Mouse (Mus musculus) mouse embryonic stem cell (cell line): ENCODE results near the gene H1foo.

Source experiments
- in situ Hi-C, 2 experiments: fragments of 300-500 bp; cut with MboI; formaldehyde crosslinking; loops; 1 replicate in 1 of 2; 3 replicates in 1 of 2; pipeline ENCODE4 v1.14.3; 2019 to 2020; ENCODE audit warnings: low sequenced_read_pairs in 2 of 2, low pct_unique_long_range_greater_than_20kb in 1 of 2, mixed read lengths in 1 of 2; ENCODE audit not compliant: unreplicated experiment in 1 of 2

The H1foo gene

GRCm38 (mm10) chr6:115944638-115945037 lies at the start of gene H1foo:
Gene H1foo, plus strand, starts transcription at chr6:115944938.
- in situ Hi-C loops, result no loop called here

- in situ Hi-C loops, result loop anchor here in 1 of 2 experiments (10.0 kb wide), 1 partner anchor 238 kb away; no protein-coding TSS in a partner anchor
Measured at GRCm38 (mm10) chr6:115896346-115896745, 48.4 kb upstream of the H1foo start.

DNA sequence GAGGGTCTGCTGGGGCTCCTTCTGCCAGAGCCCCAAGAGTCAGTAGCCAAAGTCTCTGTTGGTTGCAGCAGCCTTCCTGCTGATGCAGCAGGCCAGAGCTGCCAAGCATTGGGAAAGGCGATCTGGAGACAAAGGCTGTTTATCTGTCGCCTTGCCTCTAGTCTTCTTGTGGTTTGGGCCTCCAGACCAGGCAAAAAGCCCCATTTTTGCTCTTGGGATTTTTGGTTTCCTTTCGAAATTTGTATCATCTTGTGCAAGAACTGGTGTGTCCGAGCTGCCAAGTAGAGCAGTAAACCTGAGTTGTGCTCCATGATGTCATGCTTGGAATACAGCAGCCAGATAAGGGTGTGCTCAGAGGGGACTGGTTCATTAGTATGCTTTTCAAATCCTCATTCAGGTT lies 47.6 kb upstream of the H1foo start:
- in situ Hi-C loops, result loop anchor here in 1 of 2 experiments (10.0 kb wide), 1 partner anchor 238 kb away; no protein-coding TSS in a partner anchor

- in situ Hi-C loops, result loop anchor here in 1 of 2 experiments (10.0 kb wide), 1 partner anchor 237 kb away; no protein-coding TSS in a partner anchor
Measured at GRCm38 (mm10) chr6:115897926-115898520, 46.7 kb upstream of the H1foo start.

- in situ Hi-C loops, result loop anchor here in 1 of 2 experiments (25.0 kb wide), 1 partner anchor 236 kb away; no protein-coding TSS in a partner anchor
Measured at GRCm38 (mm10) chr6:115901062-115901461, 43.7 kb upstream of the H1foo start.

GRCm38 (mm10) chr6:115901489-115901931 lies 43.2 kb upstream of the H1foo start:
- in situ Hi-C loops, result loop anchor here in 1 of 2 experiments (25.0 kb wide), 1 partner anchor 236 kb away; no protein-coding TSS in a partner anchor

DNA sequence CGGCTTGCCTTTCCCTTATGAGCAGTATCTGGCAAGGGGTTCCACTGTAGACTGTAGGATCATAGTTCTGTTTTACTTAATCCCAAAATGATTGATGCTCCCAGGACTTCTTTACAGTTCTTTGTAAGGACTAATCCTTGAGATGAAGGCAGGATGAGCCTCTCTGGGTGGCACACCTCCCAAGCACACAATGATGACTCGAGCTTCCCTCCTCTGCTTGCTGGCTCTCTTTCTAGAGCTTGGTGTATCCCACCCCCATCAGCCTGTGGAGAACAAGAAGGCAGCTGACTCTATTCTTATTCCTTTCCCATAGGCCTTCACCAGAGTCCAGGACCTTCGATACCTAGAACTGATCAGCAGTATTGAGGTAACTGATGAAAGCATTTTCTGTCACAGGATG lies 42.2 kb upstream of the H1foo start:
- in situ Hi-C loops, result loop anchor here in 1 of 2 experiments (25.0 kb wide), 1 partner anchor 235 kb away; no protein-coding TSS in a partner anchor

- in situ Hi-C loops, result loop anchor here in 1 of 2 experiments (25.0 kb wide), 1 partner anchor 232 kb away; no protein-coding TSS in a partner anchor
Measured at GRCm38 (mm10) chr6:115905568-115905967, 39.2 kb upstream of the H1foo start.

DNA sequence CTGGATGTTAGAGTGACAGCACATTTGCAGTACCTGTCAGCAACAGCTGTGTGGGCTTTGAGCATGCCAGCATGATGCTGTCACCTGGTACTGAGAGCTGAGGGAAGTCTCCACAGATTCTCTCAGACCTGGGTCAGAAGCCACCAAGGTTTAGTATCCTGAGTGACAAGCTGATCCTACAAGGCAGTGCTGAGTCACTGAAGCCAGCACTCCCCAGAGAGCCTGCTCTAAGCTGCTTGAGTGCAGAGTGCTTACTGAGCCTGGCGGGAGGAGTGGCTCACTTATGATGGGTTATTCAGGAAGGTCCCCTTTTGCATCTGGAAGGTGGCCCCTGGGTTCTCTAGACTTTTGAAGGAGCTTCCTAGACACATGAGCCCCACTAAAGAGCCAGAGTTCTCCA lies 38.3 kb upstream of the H1foo start:
- in situ Hi-C loops, result loop anchor here in 1 of 2 experiments (25.0 kb wide), 1 partner anchor 231 kb away; no protein-coding TSS in a partner anchor

GRCm38 (mm10) chr6:115906871-115907270 lies 37.9 kb upstream of the H1foo start:
- in situ Hi-C loops, result loop anchor here in 1 of 2 experiments (25.0 kb wide), 1 partner anchor 230 kb away; no protein-coding TSS in a partner anchor

DNA sequence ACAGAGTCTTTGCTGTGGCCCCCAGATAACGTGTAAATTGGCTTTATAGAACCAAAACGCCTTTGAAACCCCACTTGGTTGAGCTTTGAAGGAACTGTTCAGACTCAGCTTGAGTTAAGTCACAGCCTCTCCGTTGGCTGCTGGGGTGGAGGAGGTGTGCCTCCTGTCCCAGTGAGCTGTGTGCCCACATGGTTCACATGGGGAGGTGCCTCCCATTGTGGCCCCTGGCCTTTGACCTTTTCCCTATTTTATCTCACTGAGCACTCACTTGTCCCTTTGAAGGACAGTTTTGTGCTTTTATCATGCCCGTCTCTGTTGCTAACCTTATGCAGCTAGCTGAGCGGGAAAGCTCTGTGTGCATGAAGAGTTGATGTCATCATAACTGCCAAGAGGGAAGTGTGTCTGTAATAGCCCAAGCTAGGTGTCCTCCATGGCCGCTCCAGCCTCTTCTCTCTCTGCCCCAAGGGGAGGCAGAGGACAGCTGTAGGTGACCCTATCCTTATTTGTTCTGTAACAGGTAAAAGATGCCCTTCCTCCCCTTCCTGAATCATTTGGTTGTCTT lies 36.2 kb upstream of the H1foo start:
- in situ Hi-C loops, result loop anchor here in 1 of 2 experiments (25.0 kb wide), 1 partner anchor 229 kb away; no protein-coding TSS in a partner anchor

GRCm38 (mm10) chr6:115909052-115909451 lies 35.7 kb upstream of the H1foo start:
- in situ Hi-C loops, result loop anchor here in 1 of 2 experiments (25.0 kb wide), 1 partner anchor 228 kb away; no protein-coding TSS in a partner anchor

DNA sequence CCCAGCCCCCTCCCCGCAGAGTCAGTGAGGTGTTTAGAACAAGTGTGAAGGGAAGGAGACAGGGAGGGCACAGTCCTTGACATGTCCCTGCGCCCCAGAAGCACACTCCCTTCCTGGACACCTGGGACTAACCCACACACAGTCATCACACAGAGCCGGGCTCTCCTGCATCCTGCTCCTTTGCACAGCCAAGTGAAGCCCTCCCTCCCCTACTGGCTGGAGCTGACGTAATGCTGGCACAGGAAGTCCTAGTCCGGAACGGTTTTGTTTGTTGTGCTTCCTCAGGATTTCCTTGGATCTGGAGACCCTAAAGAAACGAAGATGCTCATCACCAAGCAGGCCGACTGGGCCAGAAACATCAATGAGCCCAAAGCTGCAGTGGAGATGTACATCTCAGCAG lies 34.8 kb upstream of the H1foo start:
- in situ Hi-C loops, result loop anchor here in 1 of 2 experiments (25.0 kb wide), 1 partner anchor 227 kb away; no protein-coding TSS in a partner anchor

DNA sequence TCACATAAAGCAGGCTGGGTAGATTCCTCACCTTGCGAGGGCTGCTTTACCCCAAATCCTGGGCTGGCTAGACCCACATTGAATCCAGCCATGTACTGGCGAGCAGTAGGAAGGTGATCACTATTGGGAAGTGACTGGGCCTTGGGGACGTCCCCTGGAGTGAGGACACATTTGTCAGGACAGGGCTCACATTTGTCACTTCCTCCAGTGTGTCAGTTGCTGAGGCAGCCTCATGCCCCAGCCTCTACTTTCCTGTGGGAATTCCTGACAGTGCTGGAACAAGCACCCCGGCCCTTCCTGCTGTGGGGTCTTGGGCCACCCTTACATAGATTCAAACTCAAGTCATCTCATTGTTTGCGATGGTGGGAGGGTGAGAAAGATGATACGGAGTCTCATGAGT lies 33.0 kb upstream of the H1foo start:
- in situ Hi-C loops, result loop anchor here in 1 of 2 experiments (25.0 kb wide), 1 partner anchor 226 kb away; no protein-coding TSS in a partner anchor

DNA sequence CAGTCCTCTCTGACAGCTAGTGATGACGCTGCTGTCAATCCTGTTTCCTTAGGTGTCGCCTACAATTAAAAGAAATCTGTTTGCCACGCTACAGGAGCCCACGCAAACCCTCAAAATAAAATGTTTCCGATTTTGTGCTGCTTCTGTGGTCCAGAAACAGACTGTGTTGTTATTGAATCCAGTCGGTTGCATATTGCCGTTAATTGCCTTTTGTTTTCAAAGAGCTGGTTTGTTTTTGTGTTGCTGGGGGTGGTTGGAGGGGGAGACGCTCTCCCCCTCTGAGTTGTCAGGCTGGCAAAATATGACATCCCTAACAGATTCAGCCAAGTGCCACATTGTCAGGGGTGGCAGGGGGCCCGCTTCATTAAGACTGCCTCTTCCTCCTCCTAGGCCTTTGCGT lies 31.3 kb upstream of the H1foo start:
- in situ Hi-C loops, result loop anchor here in 1 of 2 experiments (25.0 kb wide), 1 partner anchor 224 kb away; no protein-coding TSS in a partner anchor

DNA sequence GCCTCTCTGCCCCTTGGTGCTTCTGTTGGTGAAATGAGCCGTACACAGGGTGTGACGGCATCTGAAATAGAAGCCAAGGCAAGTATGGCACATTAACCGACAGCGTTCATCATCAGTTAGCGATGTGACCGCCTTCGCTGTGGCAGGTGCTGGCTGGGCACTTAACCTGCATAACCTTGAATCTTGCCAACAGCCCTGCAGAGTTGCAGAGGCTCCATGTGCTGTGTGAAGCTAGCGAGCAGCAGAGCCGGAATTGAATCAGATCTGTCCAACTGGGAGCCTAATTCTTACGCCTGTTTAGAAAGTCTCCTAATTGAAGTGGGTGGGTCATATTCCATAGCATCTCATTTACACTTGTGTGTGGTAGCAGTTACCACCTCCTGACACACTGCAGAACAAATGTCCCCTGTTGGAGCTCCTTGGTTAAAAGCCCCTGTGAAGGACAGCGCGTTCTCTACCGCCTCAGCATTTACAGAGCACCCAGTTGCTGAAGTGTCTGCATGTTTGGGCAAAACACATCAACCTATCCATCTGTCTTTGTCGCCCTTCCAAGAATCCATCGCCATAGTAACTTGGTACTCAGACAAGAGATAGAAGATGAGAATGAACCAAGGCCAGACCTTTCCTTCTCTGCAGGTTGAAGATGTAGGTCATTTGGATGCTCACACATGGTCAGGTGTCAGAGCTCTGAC lies 30.1 kb upstream of the H1foo start:
- in situ Hi-C loops, result loop anchor here in 1 of 2 experiments (25.0 kb wide), 1 partner anchor 223 kb away; no protein-coding TSS in a partner anchor

DNA sequence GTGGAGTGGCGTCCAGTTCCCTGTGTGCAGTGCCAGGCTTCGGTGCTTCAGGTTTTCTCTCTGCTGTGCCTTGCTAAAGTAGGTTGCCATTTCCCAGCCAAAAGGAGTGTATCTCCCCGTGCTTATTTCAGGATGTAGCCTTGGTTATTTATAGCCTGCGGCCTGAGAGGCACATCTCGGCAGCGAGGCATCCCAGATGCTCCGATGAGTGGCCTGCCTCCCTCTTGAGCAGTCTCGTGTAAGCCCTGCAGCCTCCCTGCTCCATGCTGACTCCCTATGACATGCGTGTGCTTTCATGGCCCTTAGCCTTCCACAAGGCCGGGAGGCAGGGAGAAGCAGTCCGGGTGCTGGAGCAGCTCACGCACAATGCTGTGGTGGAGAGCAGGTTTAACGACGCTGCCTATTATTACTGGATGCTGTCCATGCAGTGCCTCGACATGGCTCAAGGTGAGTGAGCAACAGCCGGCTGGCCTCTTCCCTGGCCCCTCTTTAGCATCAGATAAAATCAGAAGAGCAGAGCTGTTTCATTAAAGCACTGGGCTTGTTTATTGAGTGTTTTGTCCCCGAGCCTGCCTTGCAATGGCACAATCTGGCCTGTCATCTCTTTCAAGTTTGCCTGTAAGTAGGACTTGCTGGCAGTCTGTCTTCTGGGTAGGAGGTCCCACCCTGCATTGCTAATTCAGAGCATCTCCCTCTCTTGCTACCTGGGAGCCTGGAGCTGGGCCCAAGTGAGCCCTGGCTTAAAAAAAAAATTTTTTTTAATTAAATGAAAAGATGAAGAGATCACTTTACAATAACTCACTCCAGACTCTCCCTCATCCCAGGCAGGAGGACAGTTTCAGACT lies 28.9 kb upstream of the H1foo start:
- in situ Hi-C loops, result loop anchor here in 1 of 2 experiments (25.0 kb wide), 1 partner anchor 221 kb away; no protein-coding TSS in a partner anchor
